Comparison of ENCODE assay signal across 8 mouse cellular contexts in genomic region chrX:73690917-73691629, GRCm38 (mm10). TPM values are rescaled to one million over a fixed set of nuclear protein-coding genes. Genes with fewer than 3 reads are reported as not detected.
DNase-seq lines count a peak whose midpoint lies in the region; ATAC-seq lines count a peak whose summit lies in the region.

No protein-coding gene starts in this region.

- intact Hi-C loops in heart, postnatal 14 days (cut with DNase I): no loop called here

- H3K27me3 ChIP-seq in neural tube, embryonic 11.5 days (ENCODE audit: control insufficient read depth, insufficient read depth, low read length): no peaks in the 10 kb centered on the region
- H3K27me3 ChIP-seq in neural tube, embryonic 15.5 days (replicated peaks): no peaks in the 10 kb centered on the region
- H3K27me3 ChIP-seq in midbrain, embryonic 15.5 days (replicated peaks): no peaks in the 10 kb centered on the region

- no peaks in the 10 kb centered on the region for H3K9me3 ChIP-seq in neural tube, embryonic 11.5 days (ENCODE audit: control insufficient read depth, low read length)
- no peaks in the 10 kb centered on the region for H3K9me3 ChIP-seq in neural tube, embryonic 15.5 days (replicated peaks)
- H3K9me3 ChIP-seq in midbrain, embryonic 15.5 days: no peaks in the 10 kb centered on the region

- ATAC-seq in neural tube, embryonic 11.5 days (ENCODE audit: insufficient read depth, low FRiP score, low TSS enrichment): no peak
- ATAC-seq in neural tube, embryonic 15.5 days (ENCODE audit: low FRiP score): no peak
- ATAC-seq in activated CD4-positive, CD25-positive, alpha-beta regulatory T cell, adult 4 months: peak; percentile 32
- ATAC-seq in midbrain, embryonic 15.5 days (replicated peaks): 0 out of 2 replicates have a peak, but pooled peaks have one; percentile 45

- no peaks in the 10 kb centered on the region for H3K4me1 ChIP-seq in neural tube, embryonic 11.5 days (ENCODE audit: control insufficient read depth, insufficient read depth, low read length)
- no peaks in the 10 kb centered on the region for H3K4me1 ChIP-seq in neural tube, embryonic 15.5 days
- no peaks in the 10 kb centered on the region for H3K4me1 ChIP-seq in midbrain, embryonic 15.5 days

- H3K36me3 ChIP-seq in neural tube, embryonic 11.5 days (ENCODE audit: control insufficient read depth, insufficient read depth, low read length): no peaks in the 10 kb centered on the region
- peaks cover 9% of the 10 kb centered on the region; the same call in 1 of the 2 replicates for H3K36me3 ChIP-seq in neural tube, embryonic 15.5 days
- H3K36me3 ChIP-seq in midbrain, embryonic 15.5 days (replicated peaks): 0 out of 2 replicates have a peak, but pooled peaks cover 1% of the 10 kb centered on the region

- H3K27ac ChIP-seq in neural tube, embryonic 11.5 days (ENCODE audit: low read depth, low read length): no peak overlapping the region
- H3K27ac ChIP-seq in neural tube, embryonic 15.5 days (replicated peaks): no peak overlapping the region
- no peak overlapping the region for H3K27ac ChIP-seq in midbrain, embryonic 15.5 days

- 76% methylated on average over 5 of the region's 5 CpGs for WGBS in neural tube, embryonic 11.5 days
- WGBS in neural tube, embryonic 15.5 days: 77% methylated on average over 5 of the region's 5 CpGs
- WGBS in midbrain, embryonic 15.5 days: 77% methylated on average over 5 of the region's 5 CpGs

- no peak overlapping the region for H3K4me2 ChIP-seq in neural tube, embryonic 11.5 days (ENCODE audit: low read depth)
- H3K4me2 ChIP-seq in neural tube, embryonic 15.5 days: no peak overlapping the region
- no peak overlapping the region for H3K4me2 ChIP-seq in midbrain, embryonic 15.5 days

- no peak overlapping the region for H3K4me3 ChIP-seq in neural tube, embryonic 11.5 days (ENCODE audit: low read depth, low read length)
- H3K4me3 ChIP-seq in neural tube, embryonic 15.5 days (replicated peaks): no peak overlapping the region
- H3K4me3 ChIP-seq in midbrain, embryonic 15.5 days: no peak overlapping the region

- DNase-seq in neural tube, embryonic 11.5 days (ENCODE audit: low spot score): peak; percentile 28
- peak; percentile 27 for DNase-seq in embryo, embryonic 10 days (ENCODE audit: low spot score)
- DNase-seq in heart, postnatal 14 days: peak; percentile 37 to 66
- peak; percentile 45 for DNase-seq in layer of hippocampus, adult 9-11 months
- DNase-seq in thymus, postnatal 25 days: peak; percentile 55

- H3K9ac ChIP-seq in neural tube, embryonic 11.5 days (ENCODE audit: low read length): no peak overlapping the region
- H3K9ac ChIP-seq in neural tube, embryonic 15.5 days (replicated peaks): no peak overlapping the region
- no peak overlapping the region for H3K9ac ChIP-seq in midbrain, embryonic 15.5 days

RNA-seq across cellular contexts. Expression of gene Slc6a8, which starts 18.1 kb away (rescaled TPM):
- 6.8 and 6.9 TPM in 2 replicates for polyA plus RNA-seq in neural tube, embryonic 11.5 days (2014; fragmentation: Nextera tagmentation; extraction: Ambion mirVana)
- polyA plus RNA-seq in neural tube, embryonic 15.5 days (2015; fragmentation: Nextera tagmentation; extraction: Ambion mirVana): 8.2 TPM in 2 replicates
- under 1 TPM; 0.36 to 0.61 TPM for polyA plus RNA-seq in activated CD4-positive, CD25-positive, alpha-beta regulatory T cell, adult 4 months (2017; shearing (Covaris generic))
- total RNA-seq in heart, postnatal 14 days (2021): 100 to 1,000 TPM; 109 to 112 TPM
- 6.6 and 7.4 TPM in 2 replicates for polyA plus RNA-seq in midbrain, embryonic 15.5 days (2015; fragmentation: Nextera tagmentation; extraction: Ambion mirVana)

RNA-seq across cellular contexts. Expression of gene Bcap31, which starts 24.9 kb away (rescaled TPM):
- 140 and 141 TPM in 2 replicates for polyA plus RNA-seq in neural tube, embryonic 11.5 days (2014; fragmentation: Nextera tagmentation; extraction: Ambion mirVana)
- polyA plus RNA-seq in neural tube, embryonic 15.5 days (2015; fragmentation: Nextera tagmentation; extraction: Ambion mirVana): 146 and 166 TPM in 2 replicates
- polyA plus RNA-seq in activated CD4-positive, CD25-positive, alpha-beta regulatory T cell, adult 4 months (2017; shearing (Covaris generic)): 100 to 1,000 TPM; 270 to 336 TPM
- 10 to 100 TPM; 75.8 to 89.6 TPM for total RNA-seq in heart, postnatal 14 days (2021)
- polyA plus RNA-seq in midbrain, embryonic 15.5 days (2015; fragmentation: Nextera tagmentation; extraction: Ambion mirVana): 112 and 115 TPM in 2 replicates

RNA-seq across cellular contexts. Expression of gene Abcd1, which starts 25.3 kb away (rescaled TPM):
- 8.6 and 9.4 TPM in 2 replicates for polyA plus RNA-seq in neural tube, embryonic 11.5 days (2014; fragmentation: Nextera tagmentation; extraction: Ambion mirVana)
- 13.6 and 15.5 TPM in 2 replicates for polyA plus RNA-seq in neural tube, embryonic 15.5 days (2015; fragmentation: Nextera tagmentation; extraction: Ambion mirVana)
- 10 to 100 TPM; 22.3 to 34.1 TPM for polyA plus RNA-seq in activated CD4-positive, CD25-positive, alpha-beta regulatory T cell, adult 4 months (2017; shearing (Covaris generic))
- 10 to 100 TPM; 27.8 TPM for total RNA-seq in heart, postnatal 14 days (2021)
- 12.8 and 13.5 TPM in 2 replicates for polyA plus RNA-seq in midbrain, embryonic 15.5 days (2015; fragmentation: Nextera tagmentation; extraction: Ambion mirVana)

RNA-seq across cellular contexts. Expression of gene Pnck, which starts 31.2 kb away (rescaled TPM):
- polyA plus RNA-seq in neural tube, embryonic 11.5 days (2014; fragmentation: Nextera tagmentation; extraction: Ambion mirVana): 11.1 and 13.3 TPM in 2 replicates
- 156 and 187 TPM in 2 replicates for polyA plus RNA-seq in neural tube, embryonic 15.5 days (2015; fragmentation: Nextera tagmentation; extraction: Ambion mirVana)
- 1 to 10 TPM in 1 of 2 experiments, not detected in 1; 1.8 TPM for polyA plus RNA-seq in activated CD4-positive, CD25-positive, alpha-beta regulatory T cell, adult 4 months (2017; shearing (Covaris generic))
- total RNA-seq in heart, postnatal 14 days (2021): 1 to 10 TPM; 4.3 to 6.8 TPM
- polyA plus RNA-seq in midbrain, embryonic 15.5 days (2015; fragmentation: Nextera tagmentation; extraction: Ambion mirVana): 179 and 188 TPM in 2 replicates

RNA-seq across cellular contexts. Expression of gene Dusp9, which starts 51.9 kb away (rescaled TPM):
- 4.2 and 6.3 TPM in 2 replicates for polyA plus RNA-seq in neural tube, embryonic 11.5 days (2014; fragmentation: Nextera tagmentation; extraction: Ambion mirVana)
- polyA plus RNA-seq in neural tube, embryonic 15.5 days (2015; fragmentation: Nextera tagmentation; extraction: Ambion mirVana): 1.0 and 1.8 TPM in 2 replicates
- polyA plus RNA-seq in activated CD4-positive, CD25-positive, alpha-beta regulatory T cell, adult 4 months (2017; shearing (Covaris generic)): under 1 TPM in 1 of 2 experiments, not detected in 1; 0.23 TPM
- total RNA-seq in heart, postnatal 14 days (2021): not detected
- polyA plus RNA-seq in midbrain, embryonic 15.5 days (2015; fragmentation: Nextera tagmentation; extraction: Ambion mirVana): 0.43 and 0.46 TPM in 2 replicates

Comparison
In these comparisons a context has a peak if more than half of its experiments do, and no peak if none do; other contexts are left out.
1. ATAC-seq: peak in activated CD4-positive, CD25-positive, alpha-beta regulatory T cell, adult 4 months (single experiment) and midbrain, embryonic 15.5 days (single experiment); none in neural tube, embryonic 11.5 days (single experiment) and neural tube, embryonic 15.5 days (single experiment).
2. Peak in every context shown above with its lines, with median percentiles within 50 percentile points of each other: DNase-seq.